Mouse (Mus musculus) E14TG2a.4 (cell line): ENCODE measurements around the gene Ryr2.

Source experiments
- CTCF ChIP-seq: conservative IDR thresholded peaks from 2 replicates; pipeline ENCODE4 v1.5.1; 2014; ENCODE audit warnings: low read length
- POU5F1 ChIP-seq: IDR thresholded peaks from 2 replicates; pipeline ENCODE4 v1.6.1; 2014; ENCODE audit warnings: low read length, borderline replicate concordance

DNA sequence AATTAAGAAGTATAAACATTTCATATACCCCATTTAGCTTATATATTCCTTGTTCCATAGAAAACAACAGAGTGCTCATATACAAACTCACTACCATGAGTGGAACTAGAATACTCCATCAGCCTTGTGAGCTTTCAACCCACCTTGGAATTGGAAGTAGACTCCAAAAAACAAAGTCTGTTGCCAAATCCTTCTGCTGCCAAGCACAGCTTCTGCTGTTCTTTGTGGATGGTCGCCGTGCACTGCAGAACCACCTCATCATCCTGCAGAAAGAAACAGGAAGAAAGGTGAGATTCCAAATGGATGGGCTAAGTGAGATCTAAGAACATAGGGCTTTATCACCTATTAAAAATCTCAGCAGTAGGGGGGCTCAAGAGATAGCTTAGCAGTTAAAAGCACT is 161.0 kb downstream of the Ryr2 start:
- no peak for TF ChIP-seq POU5F1
- TF ChIP-seq CTCF: no peak
